Comparison of ENCODE assay signal across 16 mouse cellular contexts in the genomic region with DNA sequence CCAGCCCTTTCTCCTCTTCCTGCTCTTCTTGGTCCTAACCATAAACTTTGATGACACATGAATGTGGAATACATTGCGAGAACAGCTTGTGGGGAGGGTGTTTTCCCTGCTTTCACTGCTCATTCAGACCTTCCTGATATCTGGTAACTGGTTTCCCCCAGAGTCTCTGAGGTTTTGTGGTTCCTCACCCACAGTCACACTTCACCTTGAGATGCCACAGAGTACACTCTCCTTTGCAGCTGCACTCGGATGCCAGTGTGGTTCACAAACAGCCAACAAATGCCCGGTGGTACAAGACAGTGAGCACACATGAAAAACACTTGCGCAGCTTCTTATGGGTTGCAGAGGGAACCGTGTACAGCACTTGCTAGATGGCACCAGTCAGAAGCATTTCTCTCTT. TPM values are rescaled to one million over a fixed set of nuclear protein-coding genes. Genes with fewer than 3 reads are reported as not detected.
A peak's percentile ranks its signal among the peaks of the same experiment; 100 is the strongest.
DNase-seq lines count a peak whose midpoint lies in the region; ATAC-seq and TF ChIP-seq lines count a peak whose summit lies in the region.
"Had no signal": no experiment of that assay in that cellular context is flagged by ENCODE, and none has a peak within 500 bp of the region (broad histone marks: within the 10 kb centered on the region; RNA-seq: fewer than 3 reads in every experiment).

No protein-coding gene starts in this region.

- peak; percentile 7 for DNase-seq in 3T3-L1 (ENCODE audit: low read depth, low spot score)
- peak; percentile 12 for DNase-seq in thymus, adult 2 months
- no peak for DNase-seq in midbrain, embryonic 10.5 days (ENCODE audit: low spot score)
- DNase-seq in kidney, postnatal 25 days: no peak
- no peak for DNase-seq in right cerebral cortex, postnatal 14 days
- DNase-seq: cerebellum, adult 11 months; heart, postnatal 36 days; lung, embryonic 14.5 days had no signal

- H3K27me3 ChIP-seq in thymus, adult 2 months (ENCODE audit: control insufficient read depth, insufficient read depth, low read length): no peaks in the 10 kb centered on the region
- no peaks in the 10 kb centered on the region for H3K27me3 ChIP-seq in midbrain, embryonic 10.5 days (ENCODE audit: low read depth, poor library complexity, severe bottlenecking)
- H3K27me3 ChIP-seq: embryonic facial prominence, embryonic 15.5 days; heart, embryonic 12.5 days; kidney, embryonic 15.5 days; neural tube, embryonic 13.5 days had no signal

- no peak for TF ChIP-seq POLR2A in thymus, adult 2 months (IDR thresholded peaks at IDR 0.05; ENCODE audit: control insufficient read depth, extremely low read depth, insufficient read depth, low read length, poor library complexity)

- TF ChIP-seq CTCF in thymus, adult 2 months (IDR thresholded peaks at IDR 0.05; ENCODE audit: borderline replicate concordance, control insufficient read depth, extremely low read depth, insufficient read depth, low read length, poor library complexity): no peak

- WGBS in thymus, adult 2 months: 6% methylated on average over 5 of the region's 5 CpGs
- 95% methylated on average over 5 of the region's 5 CpGs for WGBS in midbrain, embryonic 10.5 days

- H3K27ac ChIP-seq in thymus, adult 2 months (ENCODE audit: control insufficient read depth, insufficient read depth, low read length): no peak overlapping the region
- H3K27ac ChIP-seq in midbrain, embryonic 10.5 days (replicated peaks): no peak overlapping the region
- H3K27ac ChIP-seq: embryonic facial prominence, embryonic 15.5 days; kidney, embryonic 15.5 days; neural tube, embryonic 13.5 days had no signal

- no peak overlapping the region for H3K4me3 ChIP-seq in thymus, adult 2 months (ENCODE audit: control insufficient read depth, insufficient read depth, low read length)
- H3K4me3 ChIP-seq in midbrain, embryonic 10.5 days: no peak overlapping the region
- H3K4me3 ChIP-seq: embryonic facial prominence, embryonic 15.5 days; heart, embryonic 12.5 days; kidney, embryonic 15.5 days; neural tube, embryonic 13.5 days had no signal

- no peaks in the 10 kb centered on the region for H3K4me1 ChIP-seq in thymus, adult 2 months (replicated peaks; ENCODE audit: control insufficient read depth, insufficient read depth, low read length)
- H3K4me1 ChIP-seq in midbrain, embryonic 10.5 days: no peaks in the 10 kb centered on the region
- H3K4me1 ChIP-seq: embryonic facial prominence, embryonic 15.5 days; heart, embryonic 12.5 days; kidney, embryonic 15.5 days; neural tube, embryonic 13.5 days had no signal

- H3K36me3 ChIP-seq in thymus, adult 2 months (ENCODE audit: control insufficient read depth, insufficient read depth, low read length): no peaks in the 10 kb centered on the region
- no peaks in the 10 kb centered on the region for H3K36me3 ChIP-seq in midbrain, embryonic 10.5 days
- H3K36me3 ChIP-seq: embryonic facial prominence, embryonic 15.5 days; heart, embryonic 12.5 days; kidney, embryonic 15.5 days; neural tube, embryonic 13.5 days had no signal

- no peaks in the 10 kb centered on the region for H3K9me3 ChIP-seq in midbrain, embryonic 10.5 days (replicated peaks)
- H3K9me3 ChIP-seq: embryonic facial prominence, embryonic 15.5 days; heart, embryonic 12.5 days; kidney, embryonic 15.5 days; neural tube, embryonic 13.5 days had no signal

- ATAC-seq in CD4-positive, CD25-positive, alpha-beta regulatory T cell, adult 4 months: peak; percentile 41
- peak; percentile 74 for ATAC-seq in megakaryocyte progenitor cell, adult 5-6 weeks (replicated peaks; ENCODE audit: poor library complexity)
- ATAC-seq: activated CD4-positive, CD25-positive, alpha-beta regulatory T cell, adult 4 months; midbrain, embryonic 16.5 days had no signal

RNA-seq across cellular contexts. Expression of a gene that starts 32.5 kb away (rescaled TPM):
- polyA plus RNA-seq in CD4-positive, CD25-positive, alpha-beta regulatory T cell, adult 4 months (2017; shearing (Covaris generic)): under 1 TPM; 0.10 to 0.38 TPM
- not detected in 2 replicates for total RNA-seq in megakaryocyte progenitor cell, adult 5-6 weeks (2015)
- 0.04 TPM in 1 of 2 replicates, not detected in the other for total RNA-seq in megakaryocyte progenitor cell, adult 5-6 weeks (2017)
- polyA plus RNA-seq in thymus, adult 2 months (2012; rRNA removed): 0.16 and 0.28 TPM in 2 replicates
- 0.28 and 0.29 TPM in 2 replicates for polyA plus RNA-seq in midbrain, embryonic 10.5 days (2016; fragmentation: Nextera tagmentation; extraction: Ambion mirVana)

Comparison
In these comparisons a context has a peak if more than half of its experiments do, and no peak if none do; other contexts are left out.
1. DNase-seq: peak in 3T3-L1 (single experiment) and thymus, adult 2 months (single experiment); none in midbrain, embryonic 10.5 days (single experiment), kidney, postnatal 25 days (0 of 2) and right cerebral cortex, postnatal 14 days (single experiment).